Mouse (Mus musculus) MEL (cell line): ENCODE results near the gene Cenpa. TPM values are rescaled to one million over a fixed set of nuclear protein-coding genes. Genes with fewer than 3 reads are reported as not detected.
A peak's percentile ranks its signal among the peaks of the same experiment; 100 is the strongest.

Experiments
- DNase-seq: peaks from one replicate; pipeline ENCODE4 v3.0.0; 2011; ENCODE audit warnings: low read depth, low spot score
- H3K27ac ChIP-seq: 2 replicates; pipeline ENCODE4 v1.5.1; 2012; ENCODE audit warnings: low read depth, mild to moderate bottlenecking, control low read depth, low read length, moderate library complexity; ENCODE audit not compliant: control insufficient read depth
- H3K27me3 ChIP-seq, 2 experiments: fragments of 150-350 bp in 1 of 2; sonication (generic) in 1 of 2; 2 replicates each; pipeline ENCODE4 v1.6.1; 2012; ENCODE audit warnings: low read length in 2 of 2, mild to moderate bottlenecking in 2 of 2, improper control_type of control experiment in 1 of 2, moderate library complexity in 1 of 2; ENCODE audit not compliant: insufficient read depth in 2 of 2, control insufficient read depth in 1 of 2
- H3K36me3 ChIP-seq, 2 experiments: 2 replicates each; pipeline ENCODE4 v1.6.1; 2012 to 2014; ENCODE audit warnings: low read length in 2 of 2, improper control_type of control experiment in 1 of 2, inconsistent platforms in 1 of 2, mild to moderate bottlenecking in 1 of 2; ENCODE audit not compliant: insufficient read depth in 2 of 2, control insufficient read depth in 1 of 2
- H3K4me1 ChIP-seq, 2 experiments: fragments of 150-350 bp in 1 of 2; sonication (generic) in 1 of 2; 2 replicates each; pipeline ENCODE4 v1.6.1; 2012; ENCODE audit warnings: low read length in 2 of 2, improper control_type of control experiment in 1 of 2, mild to moderate bottlenecking in 1 of 2; ENCODE audit not compliant: insufficient read depth in 2 of 2, control insufficient read depth in 1 of 2
- H3K4me3 ChIP-seq, 2 experiments: fragments of 150-350 bp in 1 of 2; sonication (generic) in 1 of 2; 2 replicates each; pipeline ENCODE4 v1.5.1; 2012; ENCODE audit warnings: low read depth in 2 of 2, low read length in 2 of 2, mild to moderate bottlenecking in 2 of 2, moderate library complexity in 2 of 2, control low read depth in 1 of 2, improper control_type of control experiment in 1 of 2; ENCODE audit not compliant: control insufficient read depth in 1 of 2, insufficient read depth in 1 of 2
- H3K79me2 ChIP-seq: 2 replicates; pipeline ENCODE4 v1.6.1; 2012; ENCODE audit warnings: mild to moderate bottlenecking, low read length, moderate library complexity; ENCODE audit not compliant: control insufficient read depth, poor library complexity, insufficient read depth
- H3K9ac ChIP-seq: 2 replicates; pipeline ENCODE4 v1.6.1; 2012; ENCODE audit warnings: low read depth, mild to moderate bottlenecking, control low read depth, low read length, moderate library complexity; ENCODE audit not compliant: control insufficient read depth, poor library complexity, severe bottlenecking
- H3K9me3 ChIP-seq: fragments of 150-350 bp; sonication (generic); replicated peaks from 2 replicates; pipeline ENCODE4 v1.6.1; 2012; ENCODE audit warnings: mild to moderate bottlenecking, low read length, improper control_type of control experiment, moderate library complexity; ENCODE audit not compliant: insufficient read depth
- CTCF ChIP-seq, 3 experiments: IDR thresholded peaks in 2 of 3; conservative IDR thresholded peaks in 1 of 3; 2 replicates each; pipeline ENCODE4 v1.5.1; 2011 to 2012; ENCODE audit warnings: low read length in 3 of 3, low read depth in 2 of 3, mild to moderate bottlenecking in 2 of 3, improper control_type of control experiment in 1 of 3, inconsistent platforms in 1 of 3, mixed read lengths in 1 of 3, moderate library complexity in 1 of 3; ENCODE audit not compliant: control insufficient read depth in 1 of 3, insufficient read depth in 1 of 3, poor library complexity in 1 of 3, severe bottlenecking in 1 of 3
- E2F4 ChIP-seq: IDR thresholded peaks from 2 replicates; pipeline ENCODE4 v1.6.1; 2011; ENCODE audit warnings: low read depth, low read length, improper control_type of control experiment, borderline replicate concordance
- ELF1 ChIP-seq: IDR thresholded peaks from 2 replicates; pipeline ENCODE4 v1.6.1; 2014; ENCODE audit warnings: low read depth, mild to moderate bottlenecking, inconsistent platforms, low read length, improper control_type of control experiment, moderate library complexity
- GABPA ChIP-seq: IDR thresholded peaks from 2 replicates; pipeline ENCODE4 v1.6.1; 2012; ENCODE audit warnings: low read depth, mild to moderate bottlenecking, inconsistent platforms, low read length, improper control_type of control experiment, moderate library complexity
- GATA1 ChIP-seq: IDR thresholded peaks from 2 replicates; pipeline ENCODE4 v1.6.1; 2011; ENCODE audit warnings: low read depth, low read length, improper control_type of control experiment
- HCFC1 ChIP-seq: IDR thresholded peaks from 2 replicates; pipeline ENCODE4 v1.6.1; 2012; ENCODE audit warnings: low read depth, mild to moderate bottlenecking, inconsistent platforms, low read length, improper control_type of control experiment, moderate library complexity
- MAX ChIP-seq: IDR thresholded peaks from 2 replicates; pipeline ENCODE4 v1.6.1; 2011; ENCODE audit warnings: low read length, improper control_type of control experiment
- MAZ ChIP-seq: IDR thresholded peaks from 2 replicates; pipeline ENCODE4 v1.6.1; 2012; ENCODE audit warnings: low read depth, mild to moderate bottlenecking, inconsistent platforms, low read length, improper control_type of control experiment
- MEF2A ChIP-seq: IDR thresholded peaks from 2 replicates; pipeline ENCODE4 v1.6.1; 2014; ENCODE audit warnings: low read depth, mild to moderate bottlenecking, inconsistent platforms, low read length, improper control_type of control experiment; ENCODE audit not compliant: poor library complexity, insufficient replicate concordance, severe bottlenecking; ENCODE audit errors: extremely low read depth
- MXI1 ChIP-seq: IDR thresholded peaks from 2 replicates; pipeline ENCODE4 v1.6.1; 2011; ENCODE audit warnings: mild to moderate bottlenecking, low read depth, low read length, improper control_type of control experiment
- MYB ChIP-seq: IDR thresholded peaks from 2 replicates; pipeline ENCODE4 v1.6.1; 2011; ENCODE audit warnings: mild to moderate bottlenecking, low read depth, low read length, improper control_type of control experiment
- MYC ChIP-seq: IDR thresholded peaks from 2 replicates; pipeline ENCODE4 v1.6.1; 2011; ENCODE audit warnings: low read depth, mild to moderate bottlenecking, low read length, improper control_type of control experiment, moderate library complexity
- NELFE ChIP-seq: IDR thresholded peaks from 2 replicates; pipeline ENCODE4 v1.6.1; 2011; ENCODE audit warnings: low read depth, low read length, improper control_type of control experiment
- NRF1 ChIP-seq: IDR thresholded peaks from 2 replicates; pipeline ENCODE4 v1.6.1; 2014; ENCODE audit warnings: low read depth, mild to moderate bottlenecking, inconsistent platforms, low read length, improper control_type of control experiment, moderate library complexity; ENCODE audit not compliant: poor library complexity, insufficient read depth, severe bottlenecking
- POLR2A ChIP-seq, 2 experiments: IDR thresholded peaks; 2 replicates each; pipeline ENCODE4 v1.6.1; 2011 to 2012; ENCODE audit warnings: low read length in 2 of 2, mild to moderate bottlenecking in 2 of 2, control low read depth in 1 of 2, improper control_type of control experiment in 1 of 2, low read depth in 1 of 2, moderate library complexity in 1 of 2; ENCODE audit not compliant: control insufficient read depth in 1 of 2, insufficient read depth in 1 of 2, poor library complexity in 1 of 2
- POLR2AphosphoS2 ChIP-seq: IDR thresholded peaks from 2 replicates; pipeline ENCODE4 v1.6.1; 2011; ENCODE audit warnings: low read length, improper control_type of control experiment
- POLR2AphosphoS5 ChIP-seq: IDR thresholded peaks from 2 replicates; pipeline ENCODE4 v1.6.1; 2012; ENCODE audit warnings: low read depth, borderline replicate concordance, mild to moderate bottlenecking, inconsistent platforms, low read length, moderate library complexity, mixed read lengths
- RAD21 ChIP-seq: IDR thresholded peaks from 2 replicates; pipeline ENCODE4 v1.6.1; 2011; ENCODE audit warnings: mild to moderate bottlenecking, low read depth, low read length, improper control_type of control experiment
- RCOR1 ChIP-seq: IDR thresholded peaks from 2 replicates; pipeline ENCODE4 v1.6.1; 2012; ENCODE audit warnings: low read depth, mild to moderate bottlenecking, inconsistent platforms, low read length, improper control_type of control experiment
- SMC3 ChIP-seq: IDR thresholded peaks from 2 replicates; pipeline ENCODE4 v1.6.1; 2011; ENCODE audit warnings: low read depth, low read length, improper control_type of control experiment
- TAL1 ChIP-seq: IDR thresholded peaks from 2 replicates; pipeline ENCODE4 v1.6.1; 2012; ENCODE audit warnings: mild to moderate bottlenecking, inconsistent platforms, low read length, moderate library complexity, mixed read lengths
- TBP ChIP-seq: IDR thresholded peaks from 2 replicates; pipeline ENCODE4 v1.8.0; 2011; ENCODE audit warnings: low read depth, low read length, improper control_type of control experiment
- TCF12 ChIP-seq: IDR thresholded peaks from 2 replicates; pipeline ENCODE4 v1.6.1; 2014; ENCODE audit warnings: low read depth, mild to moderate bottlenecking, inconsistent platforms, low read length, improper control_type of control experiment, moderate library complexity
- USF1 ChIP-seq: IDR thresholded peaks from 2 replicates; pipeline ENCODE4 v1.6.1; 2014; ENCODE audit warnings: low read depth, mild to moderate bottlenecking, inconsistent platforms, low read length, improper control_type of control experiment, moderate library complexity
- ZC3H11A ChIP-seq: IDR thresholded peaks from 2 replicates; pipeline ENCODE4 v1.6.1; 2012; ENCODE audit warnings: low read depth, mild to moderate bottlenecking, inconsistent platforms, low read length, improper control_type of control experiment
- ZNF384 ChIP-seq: IDR thresholded peaks from 2 replicates; pipeline ENCODE4 v1.6.1; 2012; ENCODE audit warnings: low read depth, mild to moderate bottlenecking, inconsistent platforms, low read length, improper control_type of control experiment
- polyA plus RNA-seq, 2 experiments: library from polyadenylated mRNA; stranded (reverse) in 1 of 2; unstranded in 1 of 2; fragments of >175 nt in 1 of 2; fragments of >200 nt in 1 of 2; gene quantifications; 2 replicates each; pipeline versions ENCODE4 v1.2.1 to v1.2.4; 2012; ENCODE audit warnings: low replicate concordance in 2 of 2, low read depth in 1 of 2; ENCODE audit not compliant: insufficient read length in 2 of 2, insufficient read depth in 1 of 2, missing spikeins in 1 of 2
- total RNA-seq: library from RNA; depleted of rRNA; stranded (reverse); fragments of 300-350 nt; gene quantifications from 2 replicates; pipeline ENCODE4 v1.2.3, GENCODE M21; 2012

Cenpa gene
- total and polyA plus RNA-seq, 3 experiments: 100 to 566 (median 341) TPM

DNA sequence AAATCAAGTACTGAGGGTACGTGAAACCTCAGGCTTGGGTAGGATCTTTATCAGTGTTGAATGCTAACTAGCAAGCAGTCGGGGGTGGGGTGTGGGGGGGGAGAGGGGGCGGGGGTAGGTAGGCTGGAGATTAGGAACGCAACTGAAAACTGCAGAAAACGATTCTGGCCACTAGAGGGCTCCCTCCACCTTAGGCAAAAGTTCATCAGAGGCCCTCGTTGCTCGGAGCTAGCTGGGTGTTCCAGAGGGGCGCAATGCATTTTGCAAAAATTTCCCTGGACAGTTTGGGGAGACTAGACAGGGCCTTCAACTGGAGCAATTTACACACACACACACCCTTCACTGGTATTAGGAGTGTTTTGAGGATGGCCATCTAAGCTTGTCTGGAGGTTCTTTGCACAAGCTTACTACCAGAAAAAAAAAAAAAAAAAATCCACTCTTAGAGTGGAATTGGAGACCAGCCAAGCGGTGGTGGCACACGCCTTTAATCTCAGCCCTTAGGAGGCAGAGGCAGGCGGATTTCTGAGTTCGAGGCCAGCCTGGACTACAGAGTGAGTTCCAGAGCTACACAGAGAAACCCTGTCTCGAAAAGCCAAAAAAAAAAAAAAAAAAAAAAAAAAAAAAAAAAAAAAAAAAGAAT lies 43.3 kb downstream of the Cenpa start:
- H3K4me1 ChIP-seq: no peaks in the 10 kb centered on the region
- no peak overlapping the region for H3K9ac ChIP-seq
- H3K27ac ChIP-seq: no peak overlapping the region
- H3K4me3 ChIP-seq: no peak overlapping the region
- no peaks in the 10 kb centered on the region for H3K79me2 ChIP-seq
- DNase-seq: peak; percentile 87
- H3K9me3 ChIP-seq: no peaks in the 10 kb centered on the region
- H3K27me3 ChIP-seq: peaks cover 14 to 31% of the 10 kb centered on the region in 2 experiments
- no peaks in the 10 kb centered on the region for H3K36me3 ChIP-seq
- TF ChIP-seq ZC3H11A (peak; percentile 74), MAZ (peak; percentile 56; the same call in 1 of the 2 replicates), TAL1 (no peak), GATA1 (no peak), RCOR1 (0 out of 2 replicates have a peak, but pooled peaks have one; percentile 19), ZNF384 (peak; percentile 81), CTCF (IDR thresholded peaks at IDR 0.05 in 2 of 3, conservative IDR thresholded peaks at IDR 0.05 in 1 of 3; ENCODE audit: control insufficient read depth in 1 of 3, insufficient read depth in 1 of 3, low read depth in 2 of 3, low read length in 3 of 3, poor library complexity in 1 of 3, severe bottlenecking in 1 of 3) (peak; percentile 78 to 94 (median 81)), SMC3 (peak; percentile 64), MEF2A (no peak), RAD21 (peak; percentile 79), TCF12 (no peak)

DNA sequence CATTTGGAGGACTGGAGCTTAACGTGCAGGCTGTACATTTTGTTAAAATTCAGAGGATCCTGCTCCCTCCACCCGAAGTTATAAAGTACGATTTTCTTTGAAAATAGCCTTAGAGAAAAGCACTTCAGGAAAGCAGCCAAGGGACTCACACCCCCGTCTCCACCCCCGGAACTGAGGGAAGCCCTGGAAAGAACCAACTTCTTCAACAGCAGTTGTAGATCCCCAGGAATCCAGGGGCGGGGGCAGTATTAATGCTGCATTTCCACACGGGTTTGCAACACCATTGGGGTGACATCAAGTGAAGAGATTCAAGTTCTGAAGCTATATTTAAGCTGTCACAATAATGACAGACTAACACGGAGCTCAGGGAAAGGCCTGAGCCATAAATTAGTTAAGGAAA lies 43.9 kb downstream of the Cenpa start:
- TF ChIP-seq TBP: no peak
- TF ChIP-seq USF1: no peak
- TF ChIP-seq POLR2A (IDR thresholded peaks at IDR 0.05; ENCODE audit: control insufficient read depth in 1 of 2, insufficient read depth in 1 of 2, low read depth in 1 of 2, low read length in 2 of 2, poor library complexity in 1 of 2): no peak
- no peak for TF ChIP-seq ELF1
- TF ChIP-seq HCFC1: no peak
- TF ChIP-seq MAX: no peak
- no peak for TF ChIP-seq MXI1
- TF ChIP-seq MYC: no peak
- no peak for TF ChIP-seq NELFE
- no peak for TF ChIP-seq GATA1
- no peak for TF ChIP-seq POLR2AphosphoS2
- TF ChIP-seq E2F4: no peak
- no peak for TF ChIP-seq NRF1
- no peak for TF ChIP-seq MYB
- no peak for TF ChIP-seq SMC3
- no peak for TF ChIP-seq GABPA
- TF ChIP-seq TAL1: no peak
- no peak for TF ChIP-seq ZNF384
- no peak for TF ChIP-seq POLR2AphosphoS5
- Histone ChIP-seq H3K9ac (no peak overlapping the region), H3K4me3 (no peak overlapping the region), H3K9me3 (no peaks in the 10 kb centered on the region), H3K79me2 (no peaks in the 10 kb centered on the region), H3K4me1 (no peaks in the 10 kb centered on the region), H3K36me3 (no peaks in the 10 kb centered on the region), H3K27me3 (peaks cover 16 to 31% of the 10 kb centered on the region in 2 experiments), H3K27ac (no peak overlapping the region)
- no peak for DNase-seq
